16 mouse cellular contexts compared by ENCODE assay signal in the genomic region with DNA sequence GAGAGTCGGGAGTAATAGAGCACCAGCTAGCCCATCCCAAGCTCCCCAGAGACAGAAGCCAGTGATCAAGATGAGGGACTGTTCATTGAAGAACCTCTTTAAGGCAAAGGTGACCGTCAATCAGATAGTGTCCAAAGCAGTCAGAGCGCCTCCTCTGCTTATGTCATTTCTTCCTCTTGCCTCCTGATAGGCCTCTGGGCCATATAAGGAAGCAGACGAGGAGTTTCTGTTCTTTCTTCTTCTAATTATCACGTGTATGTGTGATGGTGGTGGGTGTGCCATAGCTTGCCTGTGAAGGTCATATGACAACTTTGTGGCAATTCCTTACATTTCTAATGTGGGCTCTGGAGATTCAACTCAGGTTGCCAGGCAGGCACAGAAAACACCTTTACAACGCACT. TPM values are rescaled to one million over a fixed set of nuclear protein-coding genes. Genes with fewer than 3 reads are reported as not detected.
A peak's percentile ranks its signal among the peaks of the same experiment; 100 is the strongest.
DNase-seq lines count a peak whose midpoint lies in the region; ATAC-seq lines count a peak whose summit lies in the region.
"Had no signal": no experiment of that assay in that cellular context is flagged by ENCODE, and none has a peak within 500 bp of the region (broad histone marks: within the 10 kb centered on the region; RNA-seq: fewer than 3 reads in every experiment).

No protein-coding gene starts in this region.

- no peaks in the 10 kb centered on the region for H3K36me3 ChIP-seq in heart, embryonic 10.5 days
- no peaks in the 10 kb centered on the region for H3K36me3 ChIP-seq in forebrain, embryonic 10.5 days (replicated peaks)
- H3K36me3 ChIP-seq: stomach, embryonic 15.5 days had no signal

- peaks cover 84% of the 10 kb centered on the region for H3K4me1 ChIP-seq in heart, embryonic 10.5 days
- H3K4me1 ChIP-seq in brown adipose tissue, adult 24 weeks (ENCODE audit: control insufficient read depth, insufficient read depth, insufficient read length, low read length) = peaks cover 13% of the 10 kb centered on the region
- H3K4me1 ChIP-seq in forebrain, embryonic 10.5 days = peaks cover 40% of the 10 kb centered on the region

- no peak for DNase-seq in heart, embryonic 10.5 days (ENCODE audit: low spot score)
- no peak for DNase-seq in heart, postnatal 25 days (ENCODE audit: low spot score)
- peak; percentile 22 for DNase-seq in A20 (ENCODE audit: low read depth, low spot score)
- no peak for DNase-seq in forebrain, embryonic 10.5 days (ENCODE audit: extremely low spot score, low spot score)
- DNase-seq in layer of hippocampus, postnatal 14 days (ENCODE audit: low spot score in 2 of 2) = no peak
- DNase-seq in adrenal gland, adult 2 months = no peak
- DNase-seq: gastrocnemius, postnatal 10 days; left cerebral cortex, postnatal 4 days; lung, adult 2 months; lung, postnatal 36 days had no signal

- H3K4me3 ChIP-seq in heart, embryonic 10.5 days = no peak overlapping the region
- no peak overlapping the region for H3K4me3 ChIP-seq in brown adipose tissue, adult 24 weeks (ENCODE audit: insufficient read depth, low read depth, low read length)
- no peak overlapping the region for H3K4me3 ChIP-seq in forebrain, embryonic 10.5 days
- H3K4me3 ChIP-seq: myocyte; stomach, embryonic 15.5 days had no signal

- ATAC-seq in megakaryocyte, adult 5-6 weeks (ENCODE audit: poor library complexity, severe bottlenecking) = peak; percentile 45
- ATAC-seq: inflammation-experienced regulatory T-cells, adult 6 months had no signal

- intact Hi-C loops in heart, postnatal 25 days (cut with DNase I) = no loop called here

- no peaks in the 10 kb centered on the region for H3K27me3 ChIP-seq in heart, embryonic 10.5 days (ENCODE audit: insufficient read depth, poor library complexity, severe bottlenecking)
- H3K27me3 ChIP-seq in forebrain, embryonic 10.5 days (ENCODE audit: poor library complexity, severe bottlenecking) = peaks cover 21% of the 10 kb centered on the region
- H3K27me3 ChIP-seq: stomach, embryonic 15.5 days had no signal

- H3K9me3 ChIP-seq in heart, embryonic 10.5 days = no peaks in the 10 kb centered on the region
- H3K9me3 ChIP-seq in forebrain, embryonic 10.5 days = no peaks in the 10 kb centered on the region
- H3K9me3 ChIP-seq: stomach, embryonic 15.5 days had no signal

- peak overlapping the region; percentile 88 for H3K27ac ChIP-seq in heart, embryonic 10.5 days
- peak overlapping the region; percentile 46 for H3K27ac ChIP-seq in brown adipose tissue, adult 24 weeks (replicated peaks; ENCODE audit: low read depth, low read length)
- no peak overlapping the region for H3K27ac ChIP-seq in forebrain, embryonic 10.5 days

- 46% methylated on average over 6 of the region's 6 CpGs for WGBS in heart, embryonic 10.5 days
- 86% methylated on average over 6 of the region's 6 CpGs for WGBS in forebrain, embryonic 10.5 days

RNA-seq across cellular contexts. Expression of a gene that starts 3.3 kb away (rescaled TPM):
- 91.3 and 112 TPM in 2 replicates for polyA plus RNA-seq in heart, embryonic 10.5 days (2016; fragmentation: Nextera tagmentation; extraction: Ambion mirVana)
- 100 to 1,000 TPM; 239 to 247 TPM for total RNA-seq in heart, postnatal 25 days (2021)
- 24.9 and 31.0 TPM in 2 replicates for polyA plus RNA-seq in brown adipose tissue, adult 24 weeks (2012; ENCODE audit: insufficient read depth, insufficient read length, missing spikeins)
- 3.5 and 3.9 TPM in 2 replicates for total RNA-seq in megakaryocyte, adult 5-6 weeks (2015)
- 1.5 and 5.1 TPM in 2 replicates for total RNA-seq in megakaryocyte, adult 5-6 weeks (2017)
- polyA plus RNA-seq in forebrain, embryonic 10.5 days (2016; fragmentation: Nextera tagmentation; extraction: Ambion mirVana) = 27.2 and 29.1 TPM in 2 replicates
- total RNA-seq in layer of hippocampus, postnatal 14 days (2021) = 10 to 100 TPM; 40.8 to 43.0 TPM
- total RNA-seq in adrenal gland, adult 2 months (2021) = 10 to 100 TPM; 67.0 to 94.3 TPM
- 275 and 284 TPM in 2 replicates for polyA plus RNA-seq in adrenal gland, adult 2 months (2012; rRNA removed)

RNA-seq across cellular contexts. Expression of a gene that starts 13.8 kb away (rescaled TPM):
- 71.1 and 81.8 TPM in 2 replicates for polyA plus RNA-seq in heart, embryonic 10.5 days (2016; fragmentation: Nextera tagmentation; extraction: Ambion mirVana)
- total RNA-seq in heart, postnatal 25 days (2021) = 10 to 100 TPM; 15.4 to 15.8 TPM
- polyA plus RNA-seq in brown adipose tissue, adult 24 weeks (2012; ENCODE audit: insufficient read depth, insufficient read length, missing spikeins) = 5.7 and 9.8 TPM in 2 replicates
- not detected in 2 replicates for total RNA-seq in megakaryocyte, adult 5-6 weeks (2015)
- total RNA-seq in megakaryocyte, adult 5-6 weeks (2017) = 0.08 TPM in 1 of 2 replicates, not detected in the other
- polyA plus RNA-seq in forebrain, embryonic 10.5 days (2016; fragmentation: Nextera tagmentation; extraction: Ambion mirVana) = 18.7 and 20.5 TPM in 2 replicates
- total RNA-seq in layer of hippocampus, postnatal 14 days (2021) = 1 to 10 TPM; 7.5 to 8.1 TPM
- total RNA-seq in adrenal gland, adult 2 months (2021) = 10 to 100 TPM; 20.3 to 40.8 TPM
- 76.3 and 107 TPM in 2 replicates for polyA plus RNA-seq in adrenal gland, adult 2 months (2012; rRNA removed)
- total RNA-seq: neutrophil, adult 5-6 weeks had no signal

RNA-seq across cellular contexts. Expression of a gene that starts 14.7 kb away (rescaled TPM):
- 107 and 123 TPM in 2 replicates for polyA plus RNA-seq in heart, embryonic 10.5 days (2016; fragmentation: Nextera tagmentation; extraction: Ambion mirVana)
- 10 to 100 TPM; 12.2 to 14.4 TPM for total RNA-seq in heart, postnatal 25 days (2021)
- polyA plus RNA-seq in brown adipose tissue, adult 24 weeks (2012; ENCODE audit: insufficient read depth, insufficient read length, missing spikeins) = 1.7 and 3.3 TPM in 2 replicates
- 0.09 TPM in 1 of 2 replicates, not detected in the other for total RNA-seq in megakaryocyte, adult 5-6 weeks (2015)
- total RNA-seq in megakaryocyte, adult 5-6 weeks (2017) = not detected in 2 replicates
- 37.5 and 37.6 TPM in 2 replicates for polyA plus RNA-seq in forebrain, embryonic 10.5 days (2016; fragmentation: Nextera tagmentation; extraction: Ambion mirVana)
- 10 to 100 TPM; 11.9 TPM for total RNA-seq in layer of hippocampus, postnatal 14 days (2021)
- total RNA-seq in adrenal gland, adult 2 months (2021) = 10 to 100 TPM; 12.5 to 25.8 TPM
- polyA plus RNA-seq in adrenal gland, adult 2 months (2012; rRNA removed) = 42.1 and 57.5 TPM in 2 replicates
- total RNA-seq: neutrophil, adult 5-6 weeks had no signal

RNA-seq across cellular contexts. Expression of a gene that starts 40.8 kb away (rescaled TPM):
- polyA plus RNA-seq in heart, embryonic 10.5 days (2016; fragmentation: Nextera tagmentation; extraction: Ambion mirVana) = 124 and 128 TPM in 2 replicates
- 10 to 100 TPM; 30.2 to 33.3 TPM for total RNA-seq in heart, postnatal 25 days (2021)
- polyA plus RNA-seq in brown adipose tissue, adult 24 weeks (2012; ENCODE audit: insufficient read depth, insufficient read length, missing spikeins) = 14.7 and 16.3 TPM in 2 replicates
- total RNA-seq in megakaryocyte, adult 5-6 weeks (2015) = 8.8 and 9.8 TPM in 2 replicates
- total RNA-seq in megakaryocyte, adult 5-6 weeks (2017) = 7.3 and 9.6 TPM in 2 replicates
- polyA plus RNA-seq in forebrain, embryonic 10.5 days (2016; fragmentation: Nextera tagmentation; extraction: Ambion mirVana) = 122 and 125 TPM in 2 replicates
- 10 to 100 TPM; 50.4 to 58.2 TPM for total RNA-seq in layer of hippocampus, postnatal 14 days (2021)
- 10 to 100 TPM; 54.3 to 58.7 TPM for total RNA-seq in adrenal gland, adult 2 months (2021)
- 43.0 and 46.0 TPM in 2 replicates for polyA plus RNA-seq in adrenal gland, adult 2 months (2012; rRNA removed)

RNA-seq across cellular contexts. Expression of a gene that starts 40.9 kb away (rescaled TPM):
- polyA plus RNA-seq in heart, embryonic 10.5 days (2016; fragmentation: Nextera tagmentation; extraction: Ambion mirVana) = 0.71 and 0.90 TPM in 2 replicates
- under 1 TPM; 0.88 to 0.92 TPM for total RNA-seq in heart, postnatal 25 days (2021)
- polyA plus RNA-seq in brown adipose tissue, adult 24 weeks (2012; ENCODE audit: insufficient read depth, insufficient read length, missing spikeins) = not detected in 2 replicates
- total RNA-seq in megakaryocyte, adult 5-6 weeks (2015) = not detected in 2 replicates
- not detected in 2 replicates for total RNA-seq in megakaryocyte, adult 5-6 weeks (2017)
- polyA plus RNA-seq in forebrain, embryonic 10.5 days (2016; fragmentation: Nextera tagmentation; extraction: Ambion mirVana) = 0.51 and 0.76 TPM in 2 replicates
- 1 to 10 TPM; 1.1 to 1.4 TPM for total RNA-seq in layer of hippocampus, postnatal 14 days (2021)
- total RNA-seq in adrenal gland, adult 2 months (2021) = under 1 TPM; 0.69 to 0.84 TPM
- 0.17 and 0.38 TPM in 2 replicates for polyA plus RNA-seq in adrenal gland, adult 2 months (2012; rRNA removed)

Comparison
In these comparisons a context has a peak if more than half of its experiments do, and no peak if none do; other contexts are left out.
1. RNA of a gene that starts 3.3 kb away (total RNA-seq): 239 to 247 TPM in heart, postnatal 25 days, 67.0 to 94.3 TPM in adrenal gland, adult 2 months and 40.8 to 43.0 TPM in layer of hippocampus, postnatal 14 days; 1.5 to 5.1 TPM in megakaryocyte, adult 5-6 weeks; every median in the first group is over 4 times any median in the second.
2. RNA of a gene that starts 13.8 kb away (total RNA-seq): 20.3 to 40.8 TPM in adrenal gland, adult 2 months, 15.4 to 15.8 TPM in heart, postnatal 25 days and 7.5 to 8.1 TPM in layer of hippocampus, postnatal 14 days; 0.08 TPM in megakaryocyte, adult 5-6 weeks; every median in the first group is over 4 times any median in the second.
3. RNA of a gene that starts 14.7 kb away (total RNA-seq): 12.5 to 25.8 TPM in adrenal gland, adult 2 months, 12.2 to 14.4 TPM in heart, postnatal 25 days and 11.9 TPM in layer of hippocampus, postnatal 14 days; 0.09 TPM in megakaryocyte, adult 5-6 weeks; every median in the first group is over 10 times any median in the second.